In genomic region chr14:34412164-34412896, GRCm38 (mm10) we compare ENCODE assay signal across 17 mouse cellular contexts. TPM values are rescaled to one million over a fixed set of nuclear protein-coding genes. Genes with fewer than 3 reads are reported as not detected.
"Had no signal": no experiment of that assay in that cellular context is flagged by ENCODE, and none has a peak within 500 bp of the region (broad histone marks: within the 10 kb centered on the region; RNA-seq: fewer than 3 reads in every experiment).

No protein-coding gene starts in this region.

- DNase-seq: kidney, adult 2 months; kidney, postnatal 25 days; liver; liver, embryonic 13.5 days; liver, postnatal 0 days; lung, postnatal 14 days; retina, postnatal 1 day; thymus, postnatal 4 days had no signal

- H3K9ac ChIP-seq: limb, embryonic 12.5 days; liver, embryonic 13.5 days; liver, postnatal 0 days; lung, embryonic 15.5 days; midbrain, embryonic 15.5 days; neural tube, embryonic 12.5 days had no signal

- H3K27me3 ChIP-seq: limb, embryonic 12.5 days; liver, embryonic 13.5 days; lung, embryonic 15.5 days; megakaryocyte, embryonic 14.5 days; midbrain, embryonic 15.5 days; neural tube, embryonic 12.5 days had no signal

- H3K4me1 ChIP-seq: limb, embryonic 12.5 days; liver, embryonic 13.5 days; lung, embryonic 15.5 days; megakaryocyte, embryonic 14.5 days; midbrain, embryonic 15.5 days; neural tube, embryonic 12.5 days had no signal

- H3K4me3 ChIP-seq: limb, embryonic 12.5 days; liver, embryonic 13.5 days; lung, embryonic 15.5 days; megakaryocyte, embryonic 14.5 days; midbrain, embryonic 15.5 days; neural tube, embryonic 12.5 days had no signal

- ATAC-seq: liver, postnatal 0 days; midbrain, embryonic 15.5 days had no signal

- H3K9me3 ChIP-seq: limb, embryonic 12.5 days; liver, embryonic 13.5 days; lung, embryonic 15.5 days; megakaryocyte, embryonic 14.5 days; midbrain, embryonic 15.5 days; neural tube, embryonic 12.5 days had no signal

- H3K4me2 ChIP-seq: limb, embryonic 12.5 days; liver, embryonic 13.5 days; lung, embryonic 15.5 days; midbrain, embryonic 11.5 days; midbrain, embryonic 15.5 days; neural tube, embryonic 12.5 days had no signal

- H3K27ac ChIP-seq: limb, embryonic 12.5 days; liver, embryonic 13.5 days; lung, embryonic 15.5 days; macrophage; midbrain, embryonic 15.5 days; neural tube, embryonic 12.5 days; stomach, postnatal 0 days had no signal

RNA-seq across cellular contexts. Expression of gene Mmrn2, which starts 37.1 kb away (rescaled TPM):
- polyA plus RNA-seq: macrophage had no signal

RNA-seq across cellular contexts. Expression of gene Sncg, which starts 37.7 kb away (rescaled TPM):
- polyA plus RNA-seq: macrophage had no signal

RNA-seq across cellular contexts. Expression of gene Fam25c, which starts 57.1 kb away (rescaled TPM):
- polyA plus RNA-seq: limb, embryonic 12.5 days; liver, embryonic 13.5 days; lung, embryonic 15.5 days; macrophage; midbrain, embryonic 11.5 days; midbrain, embryonic 15.5 days; neural tube, embryonic 12.5 days; small intestine, adult 2 months had no signal
